Mouse (Mus musculus) kidney, adult 2 months (tissue): ENCODE data around the gene Slc11a1.

Experiments used
- CTCF ChIP-seq: fragments of 200-500 bp; conservative IDR thresholded peaks from 2 replicates; pipeline ENCODE4 v1.5.1; 2011; ENCODE audit warnings: low read depth, mild to moderate bottlenecking, control low read depth, low read length, moderate library complexity, mixed read lengths; ENCODE audit not compliant: insufficient read depth, insufficient read length
- POLR2A ChIP-seq: fragments of 200-500 bp; IDR thresholded peaks from one replicate; pipeline ENCODE4 v1.6.1; 2011; ENCODE audit warnings: low read depth, low read length, control low read depth

GRCm38 (mm10) chr1:74352532-74353096 is 22.4 kb upstream of the Slc11a1 start:
- TF ChIP-seq POLR2A (no peak), CTCF (no peak)
